Mouse (Mus musculus) cerebellum, adult 9-11 months (tissue): ENCODE measurements at regions not wholly inside any gene's neighbourhood (a gene's known extent, or its start where the extent isn't known, plus 50 kb on each side); places are given as distances from the start of the nearest gene placed in this dataset.
"Not testable (repeated sequence)": the region's sequence is repeated elsewhere in the genome, so short reads cannot be mapped to it uniquely, and the experiment has no call there.

Source experiments
- DNase-seq: peaks from one replicate; pipeline ENCODE4 v3.0.0; 2022

- DNase-seq, result no peak
Measured at GRCm38 (mm10) chr4:89753484-89753883, 74.2 kb downstream of the Dmrta1 start.

DNA sequence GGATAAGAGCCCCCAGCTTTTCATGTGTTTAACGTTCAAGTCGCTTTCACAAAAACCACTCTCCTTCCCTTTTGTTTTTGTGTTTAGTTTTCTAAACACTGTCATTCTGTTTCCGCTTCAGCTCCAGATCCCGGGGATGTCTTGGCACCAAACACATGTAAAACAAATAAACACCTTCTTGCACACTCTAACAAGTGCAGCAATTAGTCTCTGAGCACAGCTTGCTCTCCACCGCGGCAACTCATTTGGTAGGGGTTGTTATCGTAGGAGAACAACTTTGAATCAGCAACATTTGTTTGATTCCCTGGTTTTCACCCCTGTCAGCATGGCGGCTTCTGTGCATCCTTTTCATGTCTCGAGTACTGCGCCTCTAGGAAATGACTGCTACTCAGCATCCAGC, 97.0 kb downstream of the Dmrta1 start:
- no peak for DNase-seq

DNA sequence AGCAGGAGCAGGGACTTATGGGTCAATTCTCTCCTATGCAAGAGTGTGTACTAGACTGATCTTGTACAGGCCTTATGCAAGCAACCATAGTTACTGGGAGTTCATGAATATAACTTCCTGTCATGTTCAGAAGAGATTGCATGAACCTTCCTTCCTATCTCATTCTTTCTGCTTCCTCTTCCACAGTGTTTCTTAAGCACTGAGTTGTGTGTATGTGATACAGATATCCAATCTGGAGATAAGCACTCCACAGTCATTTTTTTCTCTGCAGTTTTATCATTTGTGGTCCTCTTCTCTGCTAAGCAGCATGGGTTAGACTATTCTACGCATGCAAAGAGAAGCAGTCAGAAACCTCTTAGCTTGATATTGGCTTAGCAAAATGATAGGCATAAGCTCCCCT, 102.3 kb downstream of the Dmrta1 start:
- no peak for DNase-seq

DNA sequence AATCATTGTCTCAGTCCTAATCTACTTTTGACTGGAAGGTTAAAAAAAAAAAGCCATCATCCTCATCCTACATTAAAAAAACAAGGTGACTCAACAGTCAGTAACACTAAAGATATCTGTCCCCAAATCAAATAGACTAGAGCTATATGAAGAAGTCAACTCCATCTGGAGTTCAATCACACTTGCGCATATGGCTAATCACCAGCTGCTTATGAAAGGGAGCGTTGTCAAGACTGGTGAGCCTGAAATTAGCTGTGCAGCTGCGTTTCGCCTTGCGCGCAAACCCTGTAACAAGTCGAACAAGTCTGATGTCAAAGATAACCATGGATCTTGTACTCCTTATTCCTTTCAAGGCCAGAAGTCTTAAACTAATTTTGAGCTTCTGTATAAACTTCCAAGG, 137.6 kb downstream of the Dmrta1 start:
- no peak for DNase-seq

DNA sequence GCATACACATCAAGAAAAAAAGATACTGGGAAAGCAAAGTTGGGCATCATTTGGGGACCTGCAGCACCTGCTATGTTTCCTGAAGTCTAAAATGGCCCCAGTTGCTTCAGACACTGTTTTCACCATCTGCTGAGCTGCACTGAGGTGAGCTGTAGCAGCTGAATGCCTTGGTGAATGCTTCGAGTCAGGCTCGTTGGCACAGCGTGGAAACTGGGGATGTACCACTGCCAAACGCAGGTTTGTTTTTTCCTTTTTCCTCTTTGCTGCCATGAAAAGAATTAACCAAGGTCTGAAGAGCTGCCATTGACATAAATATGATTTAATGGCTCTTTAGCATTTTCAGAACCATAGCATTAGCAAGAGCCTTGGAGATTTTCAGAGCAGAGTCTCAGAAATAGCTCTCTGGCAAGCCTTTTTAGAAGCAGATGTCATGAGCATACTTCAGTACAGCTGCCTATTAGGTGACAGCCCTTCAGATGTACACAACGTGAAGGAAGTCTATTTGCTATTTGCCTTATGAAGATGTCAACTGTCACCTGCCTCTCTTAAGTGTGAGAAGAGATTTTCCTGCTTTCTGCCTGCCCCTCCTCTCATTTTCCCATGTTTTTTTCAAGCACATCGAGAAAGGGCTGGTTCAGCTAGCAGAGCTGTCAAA, 155.4 kb downstream of the Dmrta1 start:
- no peak for DNase-seq

- peak; percentile 9 for DNase-seq
Measured at GRCm38 (mm10) chr4:89875375-89876055, 196.3 kb downstream of the Dmrta1 start.

DNA sequence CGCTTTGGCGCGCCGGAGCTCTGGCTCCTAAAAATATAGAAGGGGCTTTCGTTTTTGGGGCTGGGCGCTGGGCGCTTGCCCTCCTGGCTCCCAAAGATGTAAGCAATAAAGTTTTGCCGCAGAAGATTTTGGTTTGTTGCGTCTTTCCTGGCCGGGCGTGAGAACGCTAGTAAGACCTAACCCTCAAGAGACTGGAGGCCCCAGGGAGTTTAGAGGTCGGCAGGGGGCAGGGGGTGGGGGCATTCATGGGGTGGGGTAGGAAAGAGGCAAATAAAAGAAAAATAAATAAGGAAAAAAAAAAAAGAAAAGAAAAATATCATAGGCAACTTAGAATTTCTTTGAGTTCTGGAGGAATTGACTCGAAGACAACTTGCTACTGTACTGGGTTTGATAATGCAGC, 196.9 kb downstream of the Dmrta1 start:
- not testable (repeated sequence) for DNase-seq

GRCm38 (mm10) chr4:89881083-89881482, 201.8 kb downstream of the Dmrta1 start:
- no peak for DNase-seq

DNA sequence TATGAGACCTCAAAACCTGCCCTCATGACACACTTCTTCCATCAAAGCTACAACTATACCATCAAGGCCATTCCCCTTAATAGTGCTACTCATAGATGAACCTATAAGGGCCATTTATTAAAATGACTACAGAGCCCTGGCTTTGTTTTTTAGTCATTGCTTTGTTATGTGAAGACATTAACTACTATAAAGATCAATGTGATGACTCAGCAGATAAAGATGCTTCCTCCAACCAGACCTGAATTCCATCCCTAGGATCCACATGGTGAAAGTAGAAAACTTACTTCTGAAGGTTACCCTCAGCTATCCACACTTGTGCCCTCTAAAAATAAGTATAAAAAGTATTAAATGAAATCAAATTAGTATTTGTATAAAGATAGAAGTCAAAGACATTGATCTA, 230.4 kb downstream of the Dmrta1 start:
- DNase-seq, result no peak

DNA sequence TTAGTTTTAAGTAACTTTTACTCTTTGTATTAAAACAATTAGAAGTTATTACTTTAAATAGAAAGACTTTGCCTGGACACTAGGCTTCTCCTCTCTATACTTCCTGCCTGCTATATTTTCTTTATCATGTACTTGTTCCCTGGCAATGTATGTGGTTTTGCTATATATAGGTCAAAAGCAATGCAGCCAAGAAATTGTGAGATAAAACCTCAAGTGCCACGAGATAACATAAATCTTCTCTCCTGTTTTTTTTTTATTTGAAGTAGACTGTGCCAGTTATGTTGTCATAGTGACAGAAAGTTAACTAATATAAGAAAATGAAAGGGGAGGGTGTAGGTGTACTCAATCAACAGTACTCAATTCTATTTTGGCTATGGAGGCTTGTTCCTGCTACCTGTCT, 258.4 kb downstream of the Dmrta1 start:
- no peak for DNase-seq

GRCm38 (mm10) chr4:89941308-89941707, 262.1 kb downstream of the Dmrta1 start:
- no peak for DNase-seq

GRCm38 (mm10) chr4:89976146-89976545, 242.5 kb upstream of the Zfp352 start:
- no peak for DNase-seq

DNA sequence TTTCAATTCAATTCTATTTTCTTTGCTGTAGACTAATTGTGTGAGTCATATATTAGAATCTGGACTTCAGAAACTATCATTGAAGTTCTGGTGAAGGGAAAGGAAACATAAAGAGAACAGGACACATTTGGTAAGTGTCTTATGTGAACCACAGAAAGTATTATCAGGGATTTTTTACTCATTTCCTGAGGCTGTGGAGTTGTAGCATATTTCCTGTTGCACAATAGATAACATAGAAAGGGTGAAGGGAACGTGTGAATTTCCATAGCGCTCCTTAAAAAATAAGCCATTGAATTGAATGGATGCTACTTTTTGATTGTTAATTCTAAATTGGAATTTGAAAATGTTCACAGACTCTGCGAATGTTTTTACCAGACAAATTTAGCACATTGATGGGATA, 215.2 kb upstream of the Zfp352 start:
- no peak for DNase-seq

DNA sequence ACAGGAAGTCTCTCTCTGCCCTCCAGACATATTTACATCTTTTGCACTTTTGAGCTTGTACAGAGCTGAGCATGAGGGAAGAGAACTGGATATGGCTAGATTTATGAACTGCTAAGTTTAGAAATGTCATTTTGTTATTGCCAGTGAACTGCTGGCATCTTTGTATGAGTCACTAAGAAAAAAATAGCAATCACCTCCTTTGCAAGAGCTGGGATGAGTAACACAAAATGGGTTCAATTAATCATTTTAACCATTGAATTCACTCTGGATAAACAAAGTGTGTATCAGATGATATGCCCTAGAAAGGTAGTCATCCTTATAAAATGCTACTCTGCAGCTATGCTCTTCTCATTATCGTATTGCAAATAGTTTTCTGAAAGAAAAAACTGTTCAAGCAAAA, 214.7 kb upstream of the Zfp352 start:
- DNase-seq, result no peak

DNA sequence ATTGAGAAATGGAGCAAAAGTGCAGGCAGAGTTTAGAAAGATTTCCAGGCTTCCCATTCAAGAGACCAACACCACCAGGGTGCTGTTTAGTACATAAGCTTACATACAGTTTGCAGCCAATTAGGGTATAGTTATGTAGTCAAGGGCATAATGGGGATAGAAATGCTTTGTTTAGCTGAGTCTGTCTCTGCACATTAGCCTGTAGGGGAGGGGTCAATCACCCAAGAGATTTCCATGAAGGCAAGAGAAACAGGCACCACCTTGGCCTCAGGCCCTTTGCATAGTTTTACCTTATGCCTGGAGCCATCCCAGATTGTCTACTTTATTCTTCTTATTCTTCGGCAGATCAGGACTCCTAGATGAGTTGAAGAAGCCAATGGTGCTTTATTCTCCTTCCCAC, 205.9 kb upstream of the Zfp352 start:
- DNase-seq, result no peak

DNA sequence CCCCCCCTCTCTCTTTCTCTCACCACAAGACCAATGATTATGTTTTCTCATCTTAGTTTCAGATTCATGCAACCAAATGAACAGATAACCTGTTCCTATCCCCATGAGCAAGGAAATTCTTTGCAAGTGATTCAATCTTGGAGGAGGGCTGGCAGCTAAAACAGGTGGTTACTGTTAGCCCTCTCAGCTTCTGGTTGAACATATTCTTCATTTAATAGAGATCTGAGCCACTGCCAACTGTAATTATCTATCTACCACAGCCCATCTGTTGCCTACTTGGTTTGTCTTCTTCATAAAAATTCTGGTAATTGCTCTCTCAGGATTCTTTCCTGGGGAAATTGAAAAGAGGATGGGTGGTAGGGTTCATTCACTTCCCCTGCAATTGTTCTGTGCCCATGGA, 204.4 kb upstream of the Zfp352 start:
- no peak for DNase-seq
